Comparison of ENCODE assay signal across 26 mouse cellular contexts in genomic region chr12:80271806-80272205, GRCm38 (mm10). TPM values are rescaled to one million over a fixed set of nuclear protein-coding genes. Genes with fewer than 3 reads are reported as not detected.
A peak's percentile ranks its signal among the peaks of the same experiment; 100 is the strongest.
DNase-seq lines count a peak whose midpoint lies in the region; ATAC-seq and TF ChIP-seq lines count a peak whose summit lies in the region.
"Had no signal": no experiment of that assay in that cellular context is flagged by ENCODE, and none has a peak within 500 bp of the region (broad histone marks: within the 10 kb centered on the region; RNA-seq: fewer than 3 reads in every experiment).

No protein-coding gene starts in this region.

- no peaks in the 10 kb centered on the region for H3K27me3 ChIP-seq in ES-Bruce4 (ENCODE audit: control insufficient read depth, insufficient read depth, low read length, poor library complexity, severe bottlenecking)
- H3K27me3 ChIP-seq: forebrain, embryonic 13.5 days; hindbrain, embryonic 13.5 days; limb, embryonic 13.5 days had no signal

- no peak for TF ChIP-seq CTCF in ES-Bruce4 (IDR thresholded peaks at IDR 0.05; ENCODE audit: low read depth, low read length)

- DNase-seq in CD4-positive helper T cell, adult 2 months (ENCODE audit: low read depth, low spot score): peak; percentile 69
- peak; percentile 85 for DNase-seq in thymus, postnatal 14 days
- DNase-seq in yolk sac, embryonic 10.5 days (ENCODE audit: low spot score): no peak
- no peak for DNase-seq in right cerebral cortex, postnatal 25 days
- no peak for DNase-seq in kidney, postnatal 4 days
- no peak for DNase-seq in frontal cortex, postnatal 36 days (ENCODE audit: low spot score in 2 of 2)
- DNase-seq: adrenal gland, postnatal 10 days; B cell, adult 2 months; cerebellum, adult 8-10 months; cerebellum, postnatal 36 days; embryo, embryonic 11 days; gastrocnemius, postnatal 10 days; heart, adult 18-20 months; heart, postnatal 36 days; kidney, adult 2 months; kidney, postnatal 10 days; layer of hippocampus, postnatal 36 days; lung, adult 18-20 months; lung, postnatal 10 days had no signal

- no peak for TF ChIP-seq POLR2A in ES-Bruce4 (IDR thresholded peaks at IDR 0.05; ENCODE audit: insufficient read depth, low read length)

- no peak overlapping the region for H3K9ac ChIP-seq in ES-Bruce4 (ENCODE audit: low read depth, poor library complexity, severe bottlenecking)
- H3K9ac ChIP-seq: forebrain, embryonic 13.5 days; hindbrain, embryonic 13.5 days; limb, embryonic 13.5 days; liver, embryonic 12.5 days had no signal

- ATAC-seq in inflammation-experienced regulatory T-cells, adult 6 months: peak; percentile 12
- ATAC-seq: forebrain, embryonic 13.5 days; liver, embryonic 12.5 days had no signal

- H3K36me3 ChIP-seq in ES-Bruce4 (ENCODE audit: control insufficient read depth, insufficient read depth, low read length, poor library complexity, severe bottlenecking): no peaks in the 10 kb centered on the region
- H3K36me3 ChIP-seq: hindbrain, embryonic 13.5 days; limb, embryonic 13.5 days; liver, embryonic 12.5 days had no signal

- H3K27ac ChIP-seq in ES-Bruce4 (ENCODE audit: insufficient read depth, low read length): peak overlapping the region; percentile 11; the same call in 1 of the 2 replicates
- H3K27ac ChIP-seq: forebrain, embryonic 13.5 days; hindbrain, embryonic 13.5 days; layer of hippocampus, adult 2 months; limb, embryonic 13.5 days; liver, embryonic 12.5 days had no signal

- peaks cover 3% of the 10 kb centered on the region for H3K4me1 ChIP-seq in ES-Bruce4 (ENCODE audit: control insufficient read depth, insufficient read depth, low read length)

- H3K4me3 ChIP-seq in ES-Bruce4 (ENCODE audit: low read depth, low read length): no peak overlapping the region
- H3K4me3 ChIP-seq: forebrain, embryonic 13.5 days; hindbrain, embryonic 13.5 days; layer of hippocampus, adult 2 months; limb, embryonic 13.5 days; liver, embryonic 12.5 days had no signal

- TF ChIP-seq EP300 in ES-Bruce4 (IDR thresholded peaks at IDR 0.05; ENCODE audit: insufficient read depth, low read depth, low read length): 0 out of 2 replicates have a peak, but pooled peaks have one; percentile 51

- H3K9me3 ChIP-seq in ES-Bruce4 (replicated peaks; ENCODE audit: control insufficient read depth, insufficient read depth, low read length, poor library complexity, severe bottlenecking): no peaks in the 10 kb centered on the region
- H3K9me3 ChIP-seq: forebrain, embryonic 13.5 days; hindbrain, embryonic 13.5 days; limb, embryonic 13.5 days; liver, embryonic 12.5 days had no signal

RNA-seq across cellular contexts. Expression of gene Actn1, which starts 11.6 kb away (rescaled TPM):
- polyA plus RNA-seq in ES-Bruce4 (2011; ENCODE audit: insufficient read depth, insufficient read length, low read depth, missing spikeins): 193 and 203 TPM in 2 replicates
- 10 to 100 TPM in 2 of 3 experiments, 1 to 10 TPM in 1; 9.2 to 43.5 (median 30.1) TPM for polyA plus RNA-seq in inflammation-experienced regulatory T-cells, adult 6 months (2017; shearing (Covaris generic))

Comparison
In these comparisons a context has a peak if more than half of its experiments do, and no peak if none do; other contexts are left out.
1. DNase-seq: peak in CD4-positive helper T cell, adult 2 months (single experiment) and thymus, postnatal 14 days (single experiment); none in yolk sac, embryonic 10.5 days (single experiment), right cerebral cortex, postnatal 25 days (single experiment), kidney, postnatal 4 days (0 of 2) and frontal cortex, postnatal 36 days (0 of 2).